Mouse (Mus musculus) cerebellum, postnatal 10 days (tissue): ENCODE results near the gene Chrm4.
A peak's percentile ranks its signal among the peaks of the same experiment; 100 is the strongest.

Source experiments
- DNase-seq, 2 experiments: peaks; one replicate each; pipeline ENCODE4 v3.0.0; 2021; ENCODE audit warnings: mixed read lengths in 2 of 2

Gene Chrm4

DNA sequence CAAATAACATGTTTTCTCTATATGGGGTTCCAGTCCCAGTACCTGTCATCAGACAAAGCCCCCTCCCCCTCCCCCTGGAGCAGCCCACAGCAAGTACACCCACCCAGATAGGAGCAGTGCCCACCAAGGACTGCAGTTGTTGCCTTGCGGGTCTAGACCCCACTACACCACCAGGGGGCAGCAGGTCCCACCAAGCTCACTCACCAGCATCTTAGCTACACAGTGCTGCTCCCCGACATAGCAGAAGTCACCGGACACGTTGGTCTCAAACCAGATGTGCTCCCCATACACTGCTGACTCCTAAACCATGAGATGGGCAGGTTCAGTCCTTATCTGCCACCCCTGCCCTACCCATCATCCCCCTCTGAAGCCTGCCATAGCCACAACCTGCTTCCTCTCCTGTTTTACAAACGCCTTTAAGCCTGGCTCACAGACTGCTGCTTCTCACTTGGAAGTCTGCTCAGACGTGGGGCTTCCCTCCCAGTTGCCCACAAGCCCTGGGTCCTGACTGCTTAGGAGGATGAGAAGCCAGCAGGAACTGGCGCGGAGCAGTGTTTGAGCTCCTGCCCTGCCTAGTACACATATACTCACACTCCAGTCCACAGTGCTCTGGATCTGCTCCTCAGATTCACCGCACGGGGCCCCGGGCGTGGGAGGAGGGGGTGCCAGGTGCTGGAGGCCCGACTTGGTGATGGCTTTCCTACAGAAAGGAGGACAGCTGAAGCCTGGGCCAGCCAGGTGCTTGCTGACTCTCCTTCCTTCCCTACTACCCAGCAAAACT lies 17.3 kb downstream of the Chrm4 start:
- DNase-seq: peak; percentile 92 to 94

DNA sequence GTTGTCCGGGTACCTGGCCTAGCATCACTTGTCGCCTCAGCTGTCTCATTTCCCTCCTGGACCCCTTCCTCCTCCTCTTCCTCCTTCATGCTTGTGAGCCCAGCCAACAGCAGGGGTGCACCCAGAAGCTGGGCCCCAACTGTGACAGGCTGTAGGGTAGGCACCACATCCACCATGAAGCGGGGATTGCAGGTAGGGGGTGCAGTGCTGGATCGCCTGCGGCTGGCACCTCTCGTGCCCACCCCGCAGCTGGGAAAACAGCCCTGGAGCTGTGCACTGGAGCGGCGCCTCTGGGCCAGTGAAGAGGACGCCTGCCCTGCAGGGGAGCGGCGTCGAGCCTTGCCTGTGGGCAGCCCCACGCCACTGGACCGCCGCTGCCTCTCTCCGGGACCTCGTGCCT lies 18.4 kb downstream of the Chrm4 start, which contains the start of gene Gm9821:
TSS of gene Gm9821 (plus strand) at position 221 of the 400 bp plus-strand sequence.
- peak; percentile 38 to 39 for DNase-seq

GRCm38 (mm10) chr2:91946836-91947235 lies 19.8 kb downstream of the Chrm4 start:
- DNase-seq: peak; percentile 85 to 87

DNA sequence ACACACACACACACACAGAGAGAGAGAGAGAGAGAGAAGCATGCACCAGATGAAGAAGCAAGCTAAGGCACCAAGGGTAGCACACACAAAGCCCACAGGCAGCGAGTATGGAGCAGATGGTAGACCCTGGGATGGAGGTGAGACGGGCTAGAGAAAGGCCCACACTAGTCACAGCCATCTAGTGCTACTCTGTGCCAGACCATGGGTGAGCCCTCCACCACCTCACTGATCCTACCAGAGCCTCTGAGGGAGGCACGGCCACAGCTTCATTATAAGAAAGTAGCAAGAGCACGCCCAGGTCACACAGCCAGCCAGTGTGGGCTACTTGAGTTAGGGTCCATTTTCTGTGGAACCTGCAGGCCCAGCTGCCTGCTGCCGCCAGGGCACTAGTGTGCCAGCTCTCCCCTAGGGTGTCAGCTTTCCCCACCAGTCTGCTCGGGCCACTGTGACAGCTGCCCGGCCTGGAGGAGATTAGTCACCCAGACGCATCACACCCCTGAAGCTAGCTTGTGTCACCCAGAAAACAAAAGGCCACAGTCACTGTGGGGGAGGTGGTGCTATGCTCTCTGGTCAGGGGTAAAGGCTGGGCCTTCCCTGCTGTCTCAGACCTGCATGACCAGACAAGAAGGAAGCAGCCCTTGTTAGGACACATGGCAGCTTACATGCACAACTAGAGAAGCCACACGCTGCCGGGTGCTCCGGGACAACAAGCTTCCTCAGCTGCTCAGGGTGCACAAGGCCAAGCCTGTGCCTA lies 20.5 kb downstream of the Chrm4 start:
- peak; percentile 75 to 83 for DNase-seq

GRCm38 (mm10) chr2:91948151-91948509 lies 21.1 kb downstream of the Chrm4 start:
- no peak for DNase-seq

DNA sequence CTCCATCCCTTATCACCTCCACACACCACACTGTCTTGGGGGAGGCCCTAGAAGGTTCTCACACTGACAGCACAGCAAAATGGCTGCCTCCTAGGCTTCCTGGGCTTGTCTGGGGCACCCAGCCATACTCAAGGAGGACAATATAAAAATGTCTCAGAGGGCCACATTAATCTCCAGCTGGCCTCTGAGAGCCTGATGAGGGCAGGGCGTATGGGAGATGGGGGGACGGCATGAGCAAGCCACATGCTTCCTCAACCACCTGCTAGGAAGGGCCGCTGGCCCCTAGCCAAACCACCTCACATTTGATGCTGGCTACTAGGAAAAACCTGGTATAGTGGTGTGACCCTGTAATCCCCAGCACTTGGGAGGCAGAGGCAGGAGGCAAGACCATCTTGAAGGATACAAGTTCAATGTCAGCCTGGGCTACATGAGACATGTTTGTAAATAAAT lies 21.8 kb downstream of the Chrm4 start:
- peak; percentile 63 to 66 for DNase-seq

DNA sequence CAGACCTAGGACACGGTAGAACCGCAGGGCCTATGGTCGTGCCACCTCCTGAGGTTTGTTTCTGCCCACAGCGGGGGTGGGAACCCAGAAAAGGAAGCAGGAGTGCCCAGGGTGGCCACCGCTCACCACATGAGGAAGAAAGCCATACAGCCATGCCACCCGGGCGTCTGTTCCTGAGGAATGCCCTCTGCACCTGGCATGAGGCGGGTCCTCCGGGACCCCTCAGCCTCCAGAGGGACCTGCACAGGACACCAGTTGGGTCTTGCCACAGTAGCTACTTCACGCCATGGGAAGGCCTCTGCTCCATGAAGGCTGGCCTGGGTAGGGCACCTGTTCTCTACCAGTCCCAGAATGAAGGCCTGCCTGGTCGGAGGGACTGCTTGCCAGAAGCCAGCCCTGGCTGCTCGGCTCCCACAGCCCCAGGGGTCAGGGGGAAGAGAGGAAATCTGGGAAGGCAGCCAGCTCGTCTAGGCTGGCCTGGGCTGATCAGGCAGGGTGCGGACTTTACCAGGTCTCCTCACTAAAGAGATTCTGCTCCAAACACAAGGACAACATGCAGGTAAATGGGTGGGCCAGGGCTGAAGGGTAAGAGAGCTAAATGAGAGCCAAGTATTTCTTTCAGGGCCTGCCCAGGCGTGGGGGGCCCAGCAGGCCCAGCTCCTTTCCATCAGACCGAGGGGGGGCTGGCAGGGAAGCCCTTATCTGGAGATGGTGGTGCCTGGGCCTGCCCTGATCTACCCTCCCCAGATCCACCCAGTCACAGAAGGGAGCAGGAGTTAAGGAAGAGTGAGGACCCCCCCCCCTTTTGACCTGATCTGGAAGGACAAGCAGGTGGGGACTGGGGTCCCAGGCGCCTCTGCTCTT lies 22.6 kb downstream of the Chrm4 start:
- peak; percentile 84 to 90 for DNase-seq

DNA sequence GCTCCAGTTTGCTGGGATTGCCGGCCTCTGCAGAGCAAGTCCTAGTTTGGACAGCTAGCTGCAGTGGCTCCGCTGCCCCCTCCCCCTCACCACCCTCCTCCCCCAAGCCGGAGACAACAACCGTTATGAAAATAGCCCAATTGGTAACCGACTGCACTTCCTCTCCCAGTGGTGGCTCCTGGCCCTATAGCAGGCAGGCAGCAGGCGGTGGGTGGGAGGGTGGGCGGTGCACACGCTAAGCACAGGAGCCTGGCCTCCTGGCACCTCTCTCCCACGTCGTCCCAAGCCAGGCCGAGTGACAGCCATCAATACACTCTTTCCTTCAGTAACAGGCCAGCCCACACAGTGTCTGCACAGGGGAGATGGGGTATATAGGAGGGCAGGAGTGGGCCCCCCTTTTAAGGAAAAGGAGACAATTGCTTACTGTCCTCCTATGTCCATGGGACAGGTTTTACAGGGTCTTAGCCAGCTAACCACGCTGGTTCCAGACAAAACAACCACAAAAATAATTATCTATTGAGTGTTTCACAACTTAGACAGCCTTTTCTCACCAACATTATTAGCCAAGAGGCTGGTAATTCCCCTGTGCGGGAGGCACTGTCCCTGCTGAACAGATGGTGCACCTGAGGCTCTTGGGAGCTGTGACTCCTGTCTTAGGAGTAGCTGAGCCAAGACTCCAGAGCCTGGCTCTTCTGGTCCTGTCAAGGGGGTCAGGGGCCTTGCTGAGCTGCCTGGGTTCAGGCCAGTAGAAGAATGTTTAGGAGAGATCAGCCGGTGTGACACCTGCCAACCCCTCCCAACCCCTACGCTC lies 23.4 kb downstream of the Chrm4 start:
- DNase-seq: peak; percentile 79 to 85

- peak; percentile 66 to 73 for DNase-seq
Observed at GRCm38 (mm10) chr2:91953825-91954224, 26.8 kb downstream of the Chrm4 start.

DNA sequence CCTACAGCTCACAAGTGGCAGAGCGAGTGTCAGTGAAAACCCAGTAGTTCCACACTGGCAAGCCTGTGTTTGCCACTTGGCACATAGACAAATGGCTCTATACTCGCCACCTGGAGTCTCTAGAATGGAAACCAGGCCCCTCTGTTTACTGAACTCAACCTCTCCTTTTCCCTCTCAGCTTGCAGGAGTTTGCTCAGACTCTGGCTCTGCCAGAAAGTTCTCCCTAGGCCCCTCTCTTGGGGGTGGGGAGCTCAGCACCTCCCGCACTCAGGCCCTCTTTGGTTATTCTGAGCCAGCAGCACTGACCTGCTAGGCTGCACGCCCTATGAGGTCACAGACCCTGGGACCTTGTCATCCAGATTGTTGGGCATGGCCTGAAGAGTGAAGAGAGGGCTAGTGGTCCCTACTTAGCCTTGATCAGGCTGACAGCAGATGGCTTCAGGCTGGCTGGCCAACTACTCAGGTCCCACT lies 28.1 kb downstream of the Chrm4 start:
- peak; percentile 73 to 76 for DNase-seq

DNA sequence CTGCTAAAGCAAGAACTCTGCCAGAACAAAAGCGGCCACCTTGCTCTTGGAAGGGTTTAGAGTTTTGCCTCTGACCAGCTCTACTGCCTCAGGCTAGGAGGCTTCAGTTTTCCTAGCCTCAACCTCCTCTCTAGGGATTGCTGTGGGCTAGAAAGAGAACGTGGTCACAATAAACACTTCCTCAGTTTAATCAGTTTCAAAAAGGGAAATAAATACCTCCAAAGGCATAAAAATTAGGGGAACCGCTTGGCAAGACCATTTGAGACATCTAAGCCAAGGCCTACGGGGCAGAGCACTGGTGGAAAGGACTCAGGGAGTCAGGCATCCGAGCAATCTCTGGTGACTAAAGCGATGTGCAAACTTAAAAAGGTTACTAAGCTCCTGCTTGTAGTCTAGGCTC lies 28.8 kb downstream of the Chrm4 start:
- no peak for DNase-seq

- peak; percentile 75 for DNase-seq
Observed at GRCm38 (mm10) chr2:91957096-91957495, 30.0 kb downstream of the Chrm4 start.

DNA sequence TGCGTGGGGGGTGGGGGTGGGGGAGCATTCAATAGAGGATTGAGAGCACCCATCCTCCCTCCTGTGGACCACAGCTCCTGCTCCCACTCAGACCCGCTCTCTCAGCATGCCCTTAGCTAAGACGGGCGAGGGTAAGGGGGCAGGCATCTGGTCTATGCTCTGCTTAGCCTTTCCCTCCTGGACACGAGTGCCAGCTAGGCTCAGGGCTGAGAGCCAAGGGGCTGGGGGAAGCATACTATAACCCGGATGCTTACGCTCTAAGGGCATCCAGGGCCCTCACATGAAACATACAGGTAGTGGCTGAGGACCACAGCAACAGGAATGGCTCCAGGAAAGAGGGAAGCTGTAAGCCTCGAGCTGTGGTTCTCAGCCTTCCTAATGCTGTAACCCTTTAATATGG lies 31.0 kb downstream of the Chrm4 start:
- DNase-seq: peak; percentile 71 to 75

DNA sequence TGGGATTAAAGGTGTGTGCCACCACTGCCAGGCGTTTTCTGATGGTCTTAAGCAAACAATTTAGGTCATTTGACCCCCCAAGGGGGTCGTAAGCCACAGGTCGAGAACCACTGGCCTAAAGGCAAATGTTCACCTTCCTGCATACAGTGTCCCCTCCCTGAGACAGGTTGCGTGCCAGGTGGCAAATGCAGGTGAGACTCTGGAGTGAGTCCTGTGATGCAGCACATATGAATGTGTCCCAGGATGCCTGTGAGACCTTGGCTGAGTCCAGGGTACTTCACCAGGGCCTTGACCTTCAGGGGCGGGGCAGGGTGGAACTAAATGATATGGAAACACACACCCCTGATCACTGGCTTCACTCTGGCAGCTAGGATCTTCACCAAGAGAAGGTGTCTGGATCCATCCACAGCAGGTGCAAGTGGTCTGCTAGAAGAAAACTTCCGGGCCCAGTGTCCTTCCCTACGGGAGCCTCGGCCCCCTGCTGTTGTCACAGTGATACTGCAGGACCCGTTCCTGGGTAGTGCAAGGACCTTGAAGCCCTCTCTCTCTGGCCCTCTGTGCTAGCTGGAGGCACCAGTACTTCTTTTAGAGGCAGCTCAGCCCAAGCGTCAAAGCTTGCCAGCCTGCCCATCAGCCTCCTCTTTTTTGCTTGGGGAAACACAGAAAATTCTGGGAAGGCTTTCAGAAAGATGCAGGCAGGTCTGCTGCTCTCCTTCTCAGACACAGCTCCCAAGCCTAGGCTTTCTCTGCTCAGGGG lies 31.8 kb downstream of the Chrm4 start:
- peak; percentile 78 to 84 for DNase-seq

GRCm38 (mm10) chr2:91959544-91960410 lies 32.7 kb downstream of the Chrm4 start:
- DNase-seq: peak; percentile 89 to 92

- DNase-seq: peak; percentile 55 to 68
Observed at GRCm38 (mm10) chr2:91960459-91960858, 33.4 kb downstream of the Chrm4 start.

DNA sequence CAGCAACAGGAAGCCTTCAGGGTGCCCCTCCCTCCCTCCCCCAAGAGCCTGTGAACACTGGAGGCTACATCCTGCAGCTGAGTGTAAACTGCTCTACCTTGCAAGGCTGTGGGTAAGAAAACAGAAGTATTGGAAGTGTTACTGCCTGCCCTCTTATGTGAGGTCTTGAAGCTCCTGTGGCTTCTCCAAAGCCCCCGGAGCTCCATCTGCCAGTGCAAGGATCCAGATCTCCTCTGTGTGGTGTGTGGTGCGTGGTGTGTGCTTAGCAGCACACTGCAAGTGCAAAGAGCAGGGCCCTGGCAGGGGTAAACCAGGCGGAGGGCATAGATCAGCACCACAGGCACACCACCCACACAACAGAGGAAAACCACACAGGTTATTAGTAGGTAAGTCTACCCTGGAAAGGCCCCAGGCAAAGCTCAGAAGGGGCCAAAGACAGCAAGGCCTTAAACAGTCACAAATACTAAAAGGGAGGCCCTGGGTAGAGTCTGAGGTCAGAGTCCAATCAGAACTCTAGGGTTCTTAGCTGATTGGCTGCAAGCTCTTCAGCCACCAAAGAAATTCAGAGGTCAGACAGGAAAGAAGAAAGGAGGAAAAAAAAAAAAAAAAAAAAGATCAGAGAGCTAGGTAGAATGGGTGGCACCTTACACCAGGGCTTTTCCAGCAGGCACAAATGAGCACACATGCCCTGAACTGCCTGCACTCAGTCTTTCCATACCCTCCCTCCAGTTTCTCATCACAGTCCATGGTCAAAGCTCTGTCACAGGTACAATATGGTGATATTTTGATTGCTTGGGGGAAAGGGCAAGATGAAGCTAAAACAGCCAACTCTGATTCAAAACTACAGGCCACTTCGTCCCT lies 35.1 kb downstream of the Chrm4 start:
- DNase-seq: peak in 1 of 2 experiments; percentile 40

GRCm38 (mm10) chr2:91962864-91963401 lies 35.9 kb downstream of the Chrm4 start:
- DNase-seq: peak; percentile 63 to 70

- peak; percentile 99 for DNase-seq
Observed at GRCm38 (mm10) chr2:91963443-91963932, 36.4 kb downstream of the Chrm4 start.
